Mouse (Mus musculus) limb, embryonic 14.5 days (tissue): ENCODE measurements around the gene Pnpla2. TPM values are rescaled to one million over a fixed set of nuclear protein-coding genes. Genes with fewer than 3 reads are reported as not detected.

Experiments
- ATAC-seq: fragments of 200-750 bp; cut with Nextera tagmentation; 2 replicates; pipeline ENCODE4 v1.8.0; 2017; ENCODE audit warnings: low read depth, moderate number of reproducible peaks, moderate TSS enrichment; ENCODE audit not compliant: low FRiP score
- DNase-seq: peaks from one replicate; pipeline ENCODE4 v3.0.0-alpha.2; 2015; ENCODE audit warnings: low spot score
- H3K27ac ChIP-seq: fragments of 300-500 bp; sonication (generic); replicated peaks from 2 replicates; pipeline ENCODE4 v1.5.1; 2014; ENCODE audit warnings: low read depth, mild to moderate bottlenecking, low read length, moderate library complexity, mixed read lengths
- H3K27me3 ChIP-seq: fragments of 300-500 bp; sonication (generic); 2 replicates; pipeline ENCODE4 v1.6.1; 2014; ENCODE audit warnings: low read length, mixed read lengths; ENCODE audit not compliant: control insufficient read depth, insufficient read depth
- H3K36me3 ChIP-seq: fragments of 300-500 bp; sonication (generic); 2 replicates; pipeline ENCODE4 v1.6.1; 2014; ENCODE audit warnings: mild to moderate bottlenecking, low read length, moderate library complexity, mixed read lengths; ENCODE audit not compliant: control insufficient read depth, insufficient read depth
- H3K4me1 ChIP-seq: fragments of 300-500 bp; sonication (generic); 2 replicates; pipeline ENCODE4 v1.6.1; 2014; ENCODE audit warnings: antibody characterized with exemption, low read length, mixed read lengths; ENCODE audit not compliant: control insufficient read depth, insufficient read depth
- H3K4me2 ChIP-seq: fragments of 300-500 bp; sonication (generic); replicated peaks from 2 replicates; pipeline ENCODE4 v1.6.1; 2014; ENCODE audit warnings: low read depth, mild to moderate bottlenecking, low read length, moderate library complexity; ENCODE audit not compliant: severe bottlenecking
- H3K4me3 ChIP-seq: fragments of 300-500 bp; sonication (generic); replicated peaks from 2 replicates; pipeline ENCODE4 v1.5.1; 2014; ENCODE audit warnings: low read length
- H3K9ac ChIP-seq: fragments of 300-500 bp; sonication (generic); 2 replicates; pipeline ENCODE4 v1.6.1; 2014; ENCODE audit warnings: mild to moderate bottlenecking, low read depth, low read length, moderate library complexity; ENCODE audit not compliant: severe bottlenecking
- H3K9me3 ChIP-seq: fragments of 300-500 bp; sonication (generic); 2 replicates; pipeline ENCODE4 v1.6.1; 2016; ENCODE audit warnings: low read length; ENCODE audit not compliant: control insufficient read depth
- POLR2A ChIP-seq: fragments of 200-500 bp; IDR thresholded peaks from 2 replicates; pipeline ENCODE4 v1.8.0; 2012; ENCODE audit warnings: inconsistent platforms, mild to moderate bottlenecking, moderate library complexity, borderline replicate concordance; ENCODE audit not compliant: insufficient read depth, insufficient read length; ENCODE audit errors: extremely low read depth
- WGBS: fragments of 180-500 bp; shearing (Covaris S2); extraction: QIAGEN DNeasy Blood & Tissue Kit; methylation state at CpG from one replicate; pipeline ENCODE4 v1.1.7; 2014; 5-methylcytosine and 5-hydroxymethylcytosine counted together
- polyA plus RNA-seq, 2 experiments: library from polyadenylated mRNA; depleted of rRNA in 1 of 2; stranded (reverse) in 1 of 2; unstranded in 1 of 2; fragments of >200 nt; fragmentation: Nextera tagmentation in 1 of 2; extraction: Ambion mirVana in 1 of 2; gene quantifications; 2 replicates each; pipeline versions ENCODE4 v1.2.1 to v1.2.3; 2012 to 2014

The Pnpla2 gene
- polyA plus RNA-seq, 2 experiments, result 14.5 to 14.8 TPM

DNA sequence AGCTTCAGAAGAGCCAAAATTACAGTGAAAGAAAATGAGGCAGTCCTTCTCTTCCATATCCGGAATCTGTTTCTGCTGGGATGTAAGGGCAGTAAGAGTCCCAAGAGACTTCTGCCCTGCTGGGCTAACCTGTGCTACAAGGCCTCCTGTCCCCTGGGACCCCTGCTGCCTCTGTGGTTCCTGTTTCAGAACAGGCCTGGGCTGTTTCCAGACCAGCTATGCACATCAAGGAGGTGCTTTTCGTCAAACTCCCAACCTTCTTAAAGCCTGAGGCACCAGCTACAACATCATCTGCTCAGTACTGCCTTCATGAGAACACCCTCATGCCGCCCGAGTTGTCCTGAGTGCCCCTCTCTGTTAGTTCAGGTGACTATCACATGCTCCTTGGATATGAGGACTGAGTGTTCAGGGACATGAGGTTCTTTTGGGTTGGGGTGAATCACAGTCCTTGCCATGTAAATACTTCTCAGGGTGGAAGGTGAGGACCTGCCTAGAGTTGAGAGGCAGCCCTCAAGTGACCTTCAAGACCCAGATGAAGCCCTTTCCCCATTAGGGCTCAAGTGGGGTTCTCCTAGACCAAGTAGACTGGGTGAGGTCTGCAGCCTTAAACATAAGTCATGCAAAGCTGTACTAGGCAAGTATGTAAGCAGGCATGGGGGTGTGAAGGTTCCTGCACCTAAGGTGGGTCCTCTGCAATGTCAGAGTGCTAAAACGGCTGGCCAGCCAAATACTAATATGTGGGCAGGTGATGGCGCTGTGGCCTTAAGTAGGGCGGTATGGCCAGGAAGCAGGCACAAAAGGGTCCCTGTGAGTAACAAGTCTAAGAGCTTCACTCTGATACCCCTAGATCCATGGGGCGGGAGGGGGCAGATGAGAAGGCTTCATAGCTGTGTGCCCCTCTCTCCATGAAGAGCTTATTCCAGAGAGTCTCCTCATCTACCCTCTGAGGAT, 37.0 kb upstream of the Pnpla2 start:
- Histone ChIP-seq H3K27ac (no peak overlapping the region), H3K4me2 (no peak overlapping the region), H3K9ac (no peak overlapping the region), H3K4me1 (peaks cover 3% of the 10 kb centered on the region), H3K9me3 (no peaks in the 10 kb centered on the region), H3K4me3 (no peak overlapping the region), H3K27me3 (no peaks in the 10 kb centered on the region), H3K36me3 (no peaks in the 10 kb centered on the region)
- DNase-seq, result no peak
- WGBS, result 68% methylated on average over 8 of the region's 8 CpGs
- TF ChIP-seq POLR2A, result no peak
- no peak for ATAC-seq

DNA sequence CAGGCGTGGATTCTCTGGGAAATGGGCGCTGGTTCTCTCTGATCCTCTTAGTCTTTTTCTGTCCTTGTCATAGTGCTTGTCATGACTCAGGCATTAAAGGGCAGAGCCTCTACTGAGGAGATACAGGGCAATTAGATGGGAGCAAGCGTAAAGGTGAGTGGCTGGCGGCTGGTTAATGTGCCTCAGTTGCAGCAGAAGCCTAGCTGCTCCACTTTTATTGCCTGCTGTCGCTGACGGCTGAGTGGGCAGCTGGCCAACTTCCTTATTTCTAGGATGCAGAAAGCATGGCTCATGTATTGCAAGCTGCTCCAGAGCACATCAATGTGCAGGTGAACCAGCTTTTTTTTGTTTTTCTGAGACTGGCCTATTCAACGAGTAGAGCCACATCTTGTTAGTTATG, 36.0 kb upstream of the Pnpla2 start:
- Histone ChIP-seq H3K27me3 (no peaks in the 10 kb centered on the region), H3K9ac (no peak overlapping the region), H3K4me3 (no peak overlapping the region), H3K4me2 (no peak overlapping the region), H3K4me1 (no peaks in the 10 kb centered on the region), H3K9me3 (no peaks in the 10 kb centered on the region), H3K27ac (no peak overlapping the region), H3K36me3 (no peaks in the 10 kb centered on the region)
- no peak for TF ChIP-seq POLR2A
- ATAC-seq (no peak), DNase-seq (peak; percentile 32)
- 35% methylated on average over 7 of the region's 7 CpGs for WGBS

DNA sequence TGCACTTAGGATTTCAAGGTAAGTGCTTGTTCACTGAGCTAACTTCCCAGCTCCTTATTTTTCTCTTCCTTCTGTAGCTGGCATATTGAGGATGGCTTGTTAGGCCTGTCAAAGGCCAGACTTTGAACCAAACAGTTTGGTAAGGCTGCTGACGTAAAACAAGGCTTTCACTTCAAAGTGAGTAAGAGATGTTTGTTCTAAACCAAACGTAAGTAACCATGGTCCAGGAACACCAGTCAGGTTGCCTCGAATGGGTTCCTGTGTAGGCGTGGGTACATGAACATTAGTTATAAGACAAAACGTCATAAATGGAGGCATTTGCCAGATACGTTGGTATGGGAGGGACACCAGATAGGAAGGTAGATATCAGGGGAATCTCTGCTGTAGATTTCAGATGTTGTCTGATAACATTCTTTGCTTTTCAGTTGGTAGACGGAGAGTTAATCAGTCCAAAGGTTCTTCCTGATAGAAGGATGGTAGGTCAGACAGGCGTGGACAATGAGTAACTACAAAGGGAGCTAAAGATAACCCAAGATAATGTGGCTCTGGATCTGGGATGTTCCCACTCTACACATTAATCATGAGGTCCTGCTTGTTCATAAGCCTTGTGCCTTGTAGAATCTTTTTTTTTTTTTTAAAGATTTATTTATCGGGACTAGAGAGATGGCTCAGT, 34.8 kb upstream of the Pnpla2 start:
- WGBS, result 85% methylated on average over 9 of the region's 9 CpGs

DNA sequence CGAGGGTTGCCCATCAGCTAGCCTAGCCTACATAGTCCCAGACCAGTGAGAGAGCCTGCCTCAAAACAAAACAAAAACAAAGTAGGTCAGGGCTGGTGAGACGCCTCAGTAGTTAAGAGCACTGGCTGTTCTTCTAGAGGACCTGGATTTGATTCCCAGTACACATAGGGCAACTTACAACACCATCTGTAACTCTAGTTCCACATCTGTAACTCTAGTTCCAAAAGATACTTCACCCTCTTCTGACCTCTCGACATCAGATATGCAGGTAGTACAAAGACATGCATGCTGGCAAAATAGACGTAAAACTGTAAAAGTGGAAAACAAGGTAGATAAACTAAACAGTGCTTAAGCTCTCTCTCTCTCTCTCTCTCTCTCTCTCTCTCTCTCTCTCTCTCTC, 31.2 kb upstream of the Pnpla2 start:
- Histone ChIP-seq H3K4me1 (no peaks in the 10 kb centered on the region; the same call in 1 of the 2 replicates), H3K9ac (no peak overlapping the region), H3K4me2 (no peak overlapping the region), H3K27me3 (no peaks in the 10 kb centered on the region), H3K27ac (no peak overlapping the region), H3K36me3 (no peaks in the 10 kb centered on the region), H3K9me3 (no peaks in the 10 kb centered on the region), H3K4me3 (no peak overlapping the region)
- 66% methylated on average over 4 of the region's 4 CpGs for WGBS
- no peak for TF ChIP-seq POLR2A
- DNase-seq, result no peak
- no peak for ATAC-seq

More for the DNA sequence above, 34.8 kb upstream of the Pnpla2 start:
- DNase-seq (no peak), ATAC-seq (no peak)
- Histone ChIP-seq H3K27ac (no peak overlapping the region), H3K9ac (no peak overlapping the region), H3K27me3 (no peaks in the 10 kb centered on the region), H3K4me1 (no peaks in the 10 kb centered on the region), H3K4me3 (no peak overlapping the region), H3K9me3 (no peaks in the 10 kb centered on the region), H3K36me3 (no peaks in the 10 kb centered on the region), H3K4me2 (no peak overlapping the region)
- TF ChIP-seq POLR2A, result no peak

DNA sequence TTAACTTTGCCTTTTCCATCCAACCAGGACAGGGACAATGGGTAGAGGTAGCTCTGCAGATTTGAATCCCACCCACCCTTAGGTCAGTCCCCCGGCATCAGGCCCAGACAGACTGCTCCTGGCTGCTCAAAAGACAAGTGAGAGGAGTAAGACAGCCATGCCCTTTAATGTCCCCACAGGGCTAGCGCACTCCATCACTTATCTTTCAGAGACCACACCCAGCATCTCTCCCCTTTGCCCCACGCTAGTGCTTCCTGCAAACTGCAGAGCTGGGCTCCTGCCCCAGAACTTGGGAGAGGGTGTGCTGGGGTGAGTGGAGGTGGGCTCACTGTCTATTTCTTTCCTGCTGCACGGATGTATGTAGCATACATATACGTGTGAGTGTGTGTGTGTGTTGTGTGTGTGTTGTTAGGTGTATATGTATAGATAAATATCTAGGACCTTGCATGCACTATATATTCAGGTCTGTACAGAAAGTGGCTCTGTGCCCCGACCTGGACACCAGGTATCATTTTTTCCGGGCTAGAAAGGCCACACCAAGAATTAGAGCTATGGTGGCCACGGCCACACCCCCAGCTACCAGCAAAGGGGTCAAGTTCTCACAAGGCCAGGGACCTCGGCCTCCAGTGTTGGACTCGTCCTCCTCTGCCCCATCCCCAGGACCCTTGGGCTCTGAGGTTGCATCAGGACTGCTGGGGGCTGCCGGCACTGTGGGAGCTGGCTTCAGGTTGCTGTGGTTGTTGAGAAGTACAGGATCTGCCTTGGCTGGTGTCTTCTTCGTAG, 27.9 kb upstream of the Pnpla2 start:
- 77% methylated on average over 12 of the region's 12 CpGs for WGBS
- Histone ChIP-seq H3K4me3 (no peak overlapping the region), H3K27ac (no peak overlapping the region), H3K36me3 (peaks cover 21% of the 10 kb centered on the region), H3K4me2 (no peak overlapping the region), H3K9me3 (no peaks in the 10 kb centered on the region), H3K4me1 (peaks cover 6% of the 10 kb centered on the region), H3K9ac (no peak overlapping the region), H3K27me3 (no peaks in the 10 kb centered on the region)
- TF ChIP-seq POLR2A, result no peak
- DNase-seq (no peak), ATAC-seq (no peak)
